Mouse (Mus musculus) liver, adult 2 months (tissue): ENCODE data around the gene Nbas. TPM values are rescaled to one million over a fixed set of nuclear protein-coding genes. Genes with fewer than 3 reads are reported as not detected.

Source experiments
- DNase-seq: peaks from one replicate; pipeline ENCODE4 v3.0.0-alpha.2; 2011; ENCODE audit warnings: low read depth, low spot score; ENCODE audit errors: extremely low read depth
- H3K27ac ChIP-seq: fragments of 200-500 bp; replicated peaks from 2 replicates; pipeline ENCODE4 v1.5.1; 2012; ENCODE audit warnings: low read depth, mild to moderate bottlenecking, control low read depth, inconsistent platforms, low read length; ENCODE audit not compliant: insufficient read depth
- H3K27me3 ChIP-seq: fragments of 200-500 bp; 2 replicates; pipeline ENCODE4 v1.6.1; 2012; ENCODE audit warnings: mild to moderate bottlenecking, moderate library complexity, low read length, inconsistent platforms; ENCODE audit not compliant: control insufficient read depth, insufficient read depth
- H3K36me3 ChIP-seq: fragments of 200-500 bp; 2 replicates; pipeline ENCODE4 v1.6.1; 2012; ENCODE audit warnings: low read length, inconsistent platforms; ENCODE audit not compliant: control insufficient read depth, insufficient read depth
- H3K4me1 ChIP-seq: fragments of 200-500 bp; 2 replicates; pipeline ENCODE4 v1.6.1; 2011; ENCODE audit warnings: low read length; ENCODE audit not compliant: control insufficient read depth, insufficient read depth
- H3K4me3 ChIP-seq: fragments of 200-500 bp; 2 replicates; pipeline ENCODE4 v1.5.1; 2011; ENCODE audit warnings: low read depth, mild to moderate bottlenecking, control low read depth, low read length, moderate library complexity; ENCODE audit not compliant: insufficient read depth
- H3K79me2 ChIP-seq: fragments of 200-500 bp; 2 replicates; pipeline ENCODE4 v1.6.1; 2012; ENCODE audit warnings: inconsistent platforms, mild to moderate bottlenecking, low read length, moderate library complexity; ENCODE audit not compliant: control insufficient read depth, insufficient read depth
- H3K9ac ChIP-seq: fragments of 200-500 bp; 2 replicates; pipeline ENCODE4 v1.6.1; 2012; ENCODE audit warnings: low read depth, mild to moderate bottlenecking, control low read depth, inconsistent platforms, low read length
- CTCF ChIP-seq: fragments of 200-500 bp; IDR thresholded peaks from 2 replicates; pipeline ENCODE4 v1.5.1; 2011; ENCODE audit warnings: low read depth, low read length, control low read depth
- POLR2A ChIP-seq: fragments of 200-500 bp; IDR thresholded peaks from 2 replicates; pipeline ENCODE4 v1.6.1; 2011; ENCODE audit warnings: low read length, control low read depth; ENCODE audit not compliant: insufficient read depth; ENCODE audit errors: extremely low read depth
- WGBS: fragments of 180-500 bp; shearing (Covaris S2); methylation state at CpG from one replicate; pipeline ENCODE4 v1.1.7; 2018; 5-methylcytosine and 5-hydroxymethylcytosine counted together
- polyA plus RNA-seq: library from polyadenylated mRNA; depleted of rRNA; stranded (reverse); fragments of >200 nt; gene quantifications from 2 replicates; pipeline ENCODE4 v1.2.3, GENCODE M21; 2012
- total RNA-seq: library from RNA; depleted of rRNA; stranded (reverse); fragments of >200 nt; gene quantifications from 2 replicates; pipeline ENCODE4 v1.2.3, GENCODE M21; 2014

Gene Nbas
- total and polyA plus RNA-seq, 2 experiments, result 10.7 to 21.8 TPM

DNA sequence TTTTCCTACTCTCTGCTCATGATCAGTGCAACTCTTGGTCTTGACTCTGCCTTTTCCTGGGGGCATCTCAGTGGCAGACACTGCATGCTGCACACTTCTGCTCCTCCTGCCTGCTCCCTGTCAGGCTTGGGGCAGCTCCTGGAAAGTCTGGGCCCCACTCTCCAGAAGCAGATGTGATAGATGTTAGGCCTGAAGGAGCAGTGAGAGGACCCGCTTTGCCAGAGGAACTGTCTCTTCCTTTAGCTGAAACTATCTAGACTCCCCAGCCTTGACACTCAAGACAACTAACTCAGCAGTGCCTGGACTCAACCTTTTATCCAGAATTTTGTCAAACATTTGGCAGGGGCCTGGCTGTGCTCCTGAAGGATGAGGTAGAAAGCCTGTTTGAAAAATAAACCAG is 311.9 kb downstream of the Nbas start:
- WGBS, result 97% methylated on average over 1 of the region's 1 CpGs
- H3K4me3 ChIP-seq, result no peak overlapping the region
- no peak for DNase-seq
- no peaks in the 10 kb centered on the region; the same call in 1 of the 2 replicates for H3K4me1 ChIP-seq
- H3K36me3 ChIP-seq, result peaks cover 7% of the 10 kb centered on the region
- H3K79me2 ChIP-seq, result no peaks in the 10 kb centered on the region
- H3K27ac ChIP-seq, result no peak overlapping the region
- H3K27me3 ChIP-seq, result no peaks in the 10 kb centered on the region
- TF ChIP-seq CTCF, result no peak
- TF ChIP-seq POLR2A, result no peak
- no peak overlapping the region for H3K9ac ChIP-seq

DNA sequence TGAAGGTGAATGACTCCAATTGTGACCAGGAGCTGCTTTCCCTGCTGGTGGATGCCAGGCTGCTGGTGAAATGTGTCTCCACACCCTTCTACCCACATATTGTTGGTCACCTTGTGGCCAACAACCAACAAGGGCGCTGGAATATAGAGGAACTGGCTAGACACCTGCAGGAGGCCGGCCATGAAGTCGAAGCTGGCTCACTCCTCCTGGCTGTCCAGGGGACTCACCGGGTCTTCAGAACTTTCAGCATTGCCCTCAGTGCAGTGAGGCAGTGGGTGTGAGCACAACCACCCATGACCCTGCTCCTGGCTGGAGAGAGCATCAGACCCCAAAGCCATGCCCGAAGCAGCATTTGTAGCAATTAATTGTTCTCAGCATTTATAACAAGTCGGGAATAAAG is 314.5 kb downstream of the Nbas start:
- 96% methylated on average over 6 of the region's 6 CpGs for WGBS
- no peak for TF ChIP-seq POLR2A
- no peak for TF ChIP-seq CTCF
- no peaks in the 10 kb centered on the region for H3K4me1 ChIP-seq
- H3K9ac ChIP-seq, result no peak overlapping the region
- H3K36me3 ChIP-seq, result peaks cover 7% of the 10 kb centered on the region
- no peaks in the 10 kb centered on the region for H3K79me2 ChIP-seq
- no peaks in the 10 kb centered on the region for H3K27me3 ChIP-seq
- no peak overlapping the region for H3K4me3 ChIP-seq
- DNase-seq, result no peak
- no peak overlapping the region for H3K27ac ChIP-seq

DNA sequence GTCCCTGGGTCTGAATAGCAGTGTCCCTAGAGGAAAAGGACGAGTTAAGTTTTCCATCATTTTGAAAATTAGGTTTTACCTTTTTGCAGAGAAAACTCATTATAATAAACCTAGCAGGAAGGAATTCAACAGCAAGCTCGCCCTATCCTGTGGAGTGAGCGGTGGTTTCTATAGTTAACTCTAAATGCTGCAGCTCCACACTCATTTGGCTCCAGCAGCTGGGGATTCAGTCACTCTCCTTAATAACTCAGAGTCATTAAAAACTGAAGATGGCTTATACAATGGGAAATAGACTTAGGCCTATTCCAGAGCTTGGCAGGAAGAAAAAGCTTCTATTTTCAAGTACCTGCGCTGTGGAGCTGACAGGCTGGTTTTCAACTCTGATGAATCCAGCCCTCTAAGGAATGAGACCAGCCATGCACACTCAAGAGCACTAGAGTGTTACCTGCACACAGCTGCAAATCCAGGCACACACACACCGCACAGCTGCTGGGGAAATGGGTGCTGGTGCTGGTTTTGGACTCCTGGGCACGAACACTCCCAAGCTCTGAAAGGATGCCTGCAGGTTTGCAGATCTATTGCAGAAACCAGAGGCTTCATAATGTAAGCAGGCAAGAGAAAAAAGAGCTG is 316.7 kb downstream of the Nbas start:
- Histone ChIP-seq H3K36me3 (peaks cover 7% of the 10 kb centered on the region), H3K9ac (no peak overlapping the region), H3K79me2 (no peaks in the 10 kb centered on the region), H3K27ac (no peak overlapping the region), H3K4me1 (no peaks in the 10 kb centered on the region), H3K4me3 (no peak overlapping the region), H3K27me3 (no peaks in the 10 kb centered on the region)
- 96% methylated on average over 6 of the region's 6 CpGs for WGBS
- no peak for DNase-seq
- TF ChIP-seq POLR2A (no peak), CTCF (no peak)

DNA sequence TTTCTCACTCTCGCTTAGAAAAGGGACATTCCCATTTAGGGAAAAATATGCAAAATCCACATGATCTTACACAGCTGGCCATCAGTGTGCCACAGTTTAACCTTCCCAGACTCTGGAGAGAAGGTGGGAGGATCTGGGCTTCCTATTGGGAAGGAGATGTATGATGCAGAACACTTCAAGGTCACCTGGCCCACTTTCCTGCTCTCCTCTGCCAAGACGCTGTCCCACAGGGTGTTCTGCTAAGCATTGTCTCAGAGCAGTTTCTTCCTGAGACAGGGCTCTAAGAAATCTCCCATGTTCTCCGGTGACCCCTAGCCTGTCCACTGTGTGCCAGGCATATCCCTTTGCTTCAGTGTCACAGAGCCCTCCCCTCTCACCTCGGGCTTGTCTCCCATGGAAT is 318.7 kb downstream of the Nbas start:
- Histone ChIP-seq H3K79me2 (no peaks in the 10 kb centered on the region), H3K9ac (no peak overlapping the region), H3K27ac (no peak overlapping the region), H3K36me3 (peaks cover 3% of the 10 kb centered on the region; the same call in 1 of the 2 replicates), H3K27me3 (no peaks in the 10 kb centered on the region), H3K4me1 (no peaks in the 10 kb centered on the region), H3K4me3 (no peak overlapping the region)
- TF ChIP-seq CTCF, result no peak
- TF ChIP-seq POLR2A, result no peak
- DNase-seq, result no peak
- 81% methylated on average over 4 of the region's 4 CpGs for WGBS

DNA sequence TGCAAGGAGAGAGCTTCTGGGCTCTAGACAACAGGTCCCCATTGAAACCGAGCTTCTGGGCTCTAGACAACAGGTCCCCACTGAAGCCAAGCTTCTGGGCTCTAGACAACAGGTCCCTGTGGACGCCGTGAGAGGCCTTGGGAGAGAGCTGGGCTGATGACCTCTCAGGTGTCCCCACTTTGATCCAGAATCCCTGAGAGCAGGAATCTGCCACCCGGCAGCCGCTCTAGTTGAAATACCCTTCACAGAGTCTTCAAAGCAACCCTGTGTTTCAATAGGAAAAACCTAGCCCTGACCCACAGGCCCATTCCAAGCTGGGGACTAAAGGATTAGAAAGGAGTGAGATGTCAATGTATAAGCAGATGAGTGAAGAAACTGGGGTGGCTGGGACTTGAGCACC is 320.1 kb downstream of the Nbas start:
- Histone ChIP-seq H3K36me3 (peaks cover 3% of the 10 kb centered on the region; the same call in 1 of the 2 replicates), H3K27ac (no peak overlapping the region), H3K4me3 (no peak overlapping the region), H3K4me1 (no peaks in the 10 kb centered on the region), H3K9ac (no peak overlapping the region), H3K79me2 (no peaks in the 10 kb centered on the region), H3K27me3 (no peaks in the 10 kb centered on the region)
- 94% methylated on average over 5 of the region's 5 CpGs for WGBS
- TF ChIP-seq CTCF (no peak), POLR2A (no peak)
- DNase-seq, result no peak

DNA sequence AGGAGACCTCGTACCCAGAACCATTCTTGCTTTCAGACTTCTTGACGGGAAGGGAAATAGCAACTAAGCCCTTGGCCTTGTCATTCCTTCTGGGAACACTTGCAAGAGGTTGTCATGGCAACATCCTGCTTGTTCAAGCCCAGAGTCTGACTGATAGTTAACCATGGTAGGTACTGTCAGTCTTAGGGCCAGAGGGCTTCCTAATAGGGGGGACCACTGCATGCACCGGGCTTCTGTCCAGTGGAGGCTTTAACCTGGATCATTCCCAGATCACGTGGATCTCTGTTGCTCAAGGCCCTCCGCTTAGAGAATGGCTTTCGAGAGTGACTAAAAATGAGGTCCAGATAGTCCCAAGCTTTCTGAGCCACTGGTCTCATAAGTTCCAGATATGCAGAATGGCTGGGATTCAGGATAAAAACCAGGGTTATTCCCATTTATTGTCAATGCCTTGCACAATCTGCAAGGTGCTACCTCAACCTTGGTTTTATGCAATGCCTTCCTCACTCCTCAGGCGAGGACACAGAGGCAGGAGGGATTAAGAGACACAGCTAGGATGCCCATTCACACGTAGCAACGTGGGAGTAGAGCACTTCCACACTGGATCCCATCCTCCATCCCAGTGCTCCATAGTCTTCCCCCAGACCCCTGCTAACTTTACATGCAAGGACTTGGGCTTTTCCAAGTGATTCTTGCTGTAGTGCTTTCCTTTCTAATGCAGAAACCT is 326.0 kb downstream of the Nbas start:
- Histone ChIP-seq H3K4me3 (no peak overlapping the region), H3K27me3 (no peaks in the 10 kb centered on the region), H3K4me1 (no peaks in the 10 kb centered on the region), H3K9ac (no peak overlapping the region), H3K27ac (no peak overlapping the region), H3K79me2 (no peaks in the 10 kb centered on the region), H3K36me3 (no peaks in the 10 kb centered on the region)
- 73% methylated on average over 9 of the region's 9 CpGs for WGBS
- DNase-seq, result no peak
- TF ChIP-seq CTCF (no peak), POLR2A (no peak)
